Comparison of ENCODE assay signal across 13 mouse cellular contexts in the genomic region with DNA sequence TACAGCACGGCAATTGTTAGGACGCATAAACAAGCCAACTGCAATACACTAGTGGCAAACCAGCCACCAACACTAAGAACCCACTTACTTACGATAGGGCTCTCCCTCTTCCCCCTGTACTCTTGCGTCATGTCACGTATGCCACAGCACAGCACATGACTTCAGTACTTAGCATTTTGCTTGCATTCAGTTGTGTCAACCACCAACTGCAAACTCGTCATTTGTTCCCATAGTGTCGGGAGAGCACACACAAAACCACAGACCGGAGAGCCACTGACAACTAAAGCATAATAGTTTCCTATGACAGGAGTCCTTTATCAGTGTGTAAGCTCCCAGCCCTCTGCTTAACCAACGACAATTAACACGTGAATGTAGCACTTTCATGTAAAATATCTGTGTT. TPM values are rescaled to one million over a fixed set of nuclear protein-coding genes. Genes with fewer than 3 reads are reported as not detected.
A peak's percentile ranks its signal among the peaks of the same experiment; 100 is the strongest.
DNase-seq lines count a peak whose midpoint lies in the region; ATAC-seq and TF ChIP-seq lines count a peak whose summit lies in the region.
"Had no signal": no experiment of that assay in that cellular context is flagged by ENCODE, and none has a peak within 500 bp of the region (broad histone marks: within the 10 kb centered on the region; RNA-seq: fewer than 3 reads in every experiment).

No protein-coding gene starts in this region.

- H3K9ac ChIP-seq in ES-E14 (ENCODE audit: insufficient read depth, low read depth, low read length, poor library complexity, severe bottlenecking), result no peak overlapping the region
- no peak overlapping the region for H3K9ac ChIP-seq in intestine, postnatal 0 days (ENCODE audit: low read depth, low read length)
- no peak overlapping the region for H3K9ac ChIP-seq in forebrain, embryonic 11.5 days (ENCODE audit: low read length)
- H3K9ac ChIP-seq: heart, embryonic 15.5 days had no signal

- H3K4me2 ChIP-seq in intestine, postnatal 0 days (replicated peaks; ENCODE audit: low read depth), result no peak overlapping the region
- H3K4me2 ChIP-seq in forebrain, embryonic 11.5 days (ENCODE audit: low read depth, low read length, severe bottlenecking), result no peak overlapping the region
- H3K4me2 ChIP-seq: heart, embryonic 15.5 days had no signal

- H3K4me3 ChIP-seq in ES-E14 (ENCODE audit: insufficient read depth in 1 of 2, low read depth in 1 of 2, low read length in 2 of 2, poor library complexity in 1 of 2, severe bottlenecking in 1 of 2), result no peak overlapping the region
- no peak overlapping the region for H3K4me3 ChIP-seq in intestine, postnatal 0 days (ENCODE audit: low read depth, low read length)
- H3K4me3 ChIP-seq in forebrain, embryonic 11.5 days (ENCODE audit: low read depth, low read length), result no peak overlapping the region
- H3K4me3 ChIP-seq: heart, embryonic 15.5 days had no signal

- H3K27ac ChIP-seq in ES-E14 (ENCODE audit: insufficient read depth, low read depth, low read length, poor library complexity, severe bottlenecking), result peak overlapping the region; percentile 57; the same call in 1 of the 2 replicates
- no peak overlapping the region; the same call in 1 of the 2 replicates for H3K27ac ChIP-seq in intestine, postnatal 0 days (ENCODE audit: low read depth, low read length)
- H3K27ac ChIP-seq in forebrain, embryonic 11.5 days (ENCODE audit: low read depth, low read length), result no peak overlapping the region
- H3K27ac ChIP-seq: heart, embryonic 15.5 days had no signal

- ATAC-seq in CD4-positive, CD25-positive, alpha-beta regulatory T cell, adult 4 months, result peak; percentile 77
- peak; percentile 96 for ATAC-seq in megakaryocyte progenitor cell, adult 5-6 weeks (replicated peaks; ENCODE audit: poor library complexity)
- ATAC-seq in intestine, postnatal 0 days, result no peak
- ATAC-seq in forebrain, embryonic 11.5 days (replicated peaks; ENCODE audit: low FRiP score), result no peak
- ATAC-seq: hindbrain, embryonic 16.5 days had no signal

- in situ Hi-C loops in ES-E14 (cut with MboI; ENCODE audit: low sequenced_read_pairs in 2 of 2, unreplicated experiment in 2 of 2), result no loop called here

- DNase-seq in ES-E14 (ENCODE audit: low read depth, low spot score), result no peak
- peak; percentile 75 for DNase-seq in induced T-regulatory cell, adult 2 months (ENCODE audit: low read depth)
- no peak for DNase-seq in left cerebral cortex, postnatal 25 days (ENCODE audit: low spot score in 2 of 2)
- DNase-seq in forebrain, embryonic 11.5 days (ENCODE audit: low spot score), result no peak
- DNase-seq: adrenal gland, adult 2 months; layer of hippocampus, adult 9-11 months; lung, postnatal 14 days; right cerebral cortex, postnatal 4 days had no signal

- WGBS in intestine, postnatal 0 days, result 85% methylated on average over 10 of the region's 10 CpGs
- 94% methylated on average over 10 of the region's 10 CpGs for WGBS in forebrain, embryonic 11.5 days

- peaks cover 5 to 8% of the 10 kb centered on the region in 2 experiments; a peak in 3 of 4 replicates for H3K4me1 ChIP-seq in ES-E14 (ENCODE audit: control insufficient read depth in 2 of 2, insufficient read depth in 2 of 2, low read length in 2 of 2, poor library complexity in 1 of 2)
- H3K4me1 ChIP-seq in intestine, postnatal 0 days (replicated peaks; ENCODE audit: control insufficient read depth, insufficient read depth, low read length), result no peaks in the 10 kb centered on the region
- H3K4me1 ChIP-seq in forebrain, embryonic 11.5 days (replicated peaks; ENCODE audit: control insufficient read depth, insufficient read depth, low read length), result no peaks in the 10 kb centered on the region
- H3K4me1 ChIP-seq: heart, embryonic 15.5 days had no signal

- TF ChIP-seq CTCF in intestine, postnatal 0 days (IDR thresholded peaks at IDR 0.05; ENCODE audit: low read depth), result no peak

- intact Hi-C loops in left cerebral cortex, postnatal 25 days (cut with DNase I), result no loop called here

- H3K36me3 ChIP-seq in ES-E14 (ENCODE audit: control insufficient read depth, insufficient read depth, low read length, poor library complexity, severe bottlenecking), result no peaks in the 10 kb centered on the region
- peaks cover 16% of the 10 kb centered on the region; the same call in 1 of the 2 replicates for H3K36me3 ChIP-seq in intestine, postnatal 0 days (ENCODE audit: control insufficient read depth, insufficient read depth)
- H3K36me3 ChIP-seq in forebrain, embryonic 11.5 days (ENCODE audit: control insufficient read depth, insufficient read depth, low read length), result no peaks in the 10 kb centered on the region; the same call in 1 of the 2 replicates

- H3K9me3 ChIP-seq in ES-E14 (ENCODE audit: control insufficient read depth, insufficient read depth, low read depth, low read length), result no peaks in the 10 kb centered on the region
- no peaks in the 10 kb centered on the region for H3K9me3 ChIP-seq in intestine, postnatal 0 days (ENCODE audit: control insufficient read depth)
- H3K9me3 ChIP-seq in forebrain, embryonic 11.5 days (ENCODE audit: control insufficient read depth, low read length), result no peaks in the 10 kb centered on the region
- H3K9me3 ChIP-seq: heart, embryonic 15.5 days had no signal

- H3K27me3 ChIP-seq in intestine, postnatal 0 days (replicated peaks; ENCODE audit: control insufficient read depth, insufficient read depth, low read length), result no peaks in the 10 kb centered on the region
- H3K27me3 ChIP-seq in forebrain, embryonic 11.5 days (ENCODE audit: control insufficient read depth, insufficient read depth, low read length), result no peaks in the 10 kb centered on the region
- H3K27me3 ChIP-seq: heart, embryonic 15.5 days had no signal

TF ChIP-seq in ES-E14, 5 proteins besides CTCF, POLR2A, EP300 and RAD21:
- TF ChIP-seq ZC3H11A (IDR thresholded peaks at IDR 0.05; ENCODE audit: borderline replicate concordance, low read depth, low read length), result no peak
- TF ChIP-seq CHD2 (IDR thresholded peaks at IDR 0.05; ENCODE audit: low read depth, low read length), result no peak
- TF ChIP-seq HCFC1 (IDR thresholded peaks at IDR 0.05; ENCODE audit: borderline replicate concordance, insufficient read depth, low read length), result no peak
- no peak for TF ChIP-seq ZNF384 (IDR thresholded peaks at IDR 0.05; ENCODE audit: low read depth, low read length)
- no peak for TF ChIP-seq MAFK (IDR thresholded peaks at IDR 0.05; ENCODE audit: insufficient read depth, low read depth, low read length)

RNA-seq across cellular contexts. Expression of a gene that starts 33.8 kb away (rescaled TPM):
- polyA plus RNA-seq in CD4-positive, CD25-positive, alpha-beta regulatory T cell, adult 4 months (2017; shearing (Covaris generic)), result 1 to 10 TPM; 9.2 to 9.9 TPM
- total RNA-seq in ES-E14 (2012; rRNA removed), result 27.8 and 41.8 TPM in 2 replicates
- 25.5 and 31.1 TPM in 2 replicates for total RNA-seq in megakaryocyte progenitor cell, adult 5-6 weeks (2015)
- 30.1 and 44.3 TPM in 2 replicates for total RNA-seq in megakaryocyte progenitor cell, adult 5-6 weeks (2017)
- polyA plus RNA-seq in intestine, postnatal 0 days (2015; fragmentation: Nextera tagmentation; extraction: Ambion mirVana), result 7.0 and 7.9 TPM in 2 replicates
- total RNA-seq in left cerebral cortex, postnatal 25 days (2021), result 10 to 100 TPM; 16.2 to 23.6 TPM
- polyA plus RNA-seq in forebrain, embryonic 11.5 days (2014; fragmentation: Nextera tagmentation; extraction: Ambion mirVana), result 18.5 and 22.0 TPM in 2 replicates

RNA-seq across cellular contexts. Expression of a gene that starts 50.6 kb away (rescaled TPM):
- polyA plus RNA-seq in CD4-positive, CD25-positive, alpha-beta regulatory T cell, adult 4 months (2017; shearing (Covaris generic)), result 100 to 1,000 TPM in 1 of 2 experiments, 10 to 100 TPM in 1; 92.6 to 140 TPM
- total RNA-seq in ES-E14 (2012; rRNA removed), result 72.7 and 94.5 TPM in 2 replicates
- 158 and 166 TPM in 2 replicates for total RNA-seq in megakaryocyte progenitor cell, adult 5-6 weeks (2015)
- 125 and 137 TPM in 2 replicates for total RNA-seq in megakaryocyte progenitor cell, adult 5-6 weeks (2017)
- polyA plus RNA-seq in intestine, postnatal 0 days (2015; fragmentation: Nextera tagmentation; extraction: Ambion mirVana), result 230 and 242 TPM in 2 replicates
- total RNA-seq in left cerebral cortex, postnatal 25 days (2021), result 100 to 1,000 TPM; 108 to 112 TPM
- polyA plus RNA-seq in forebrain, embryonic 11.5 days (2014; fragmentation: Nextera tagmentation; extraction: Ambion mirVana), result 109 and 117 TPM in 2 replicates

RNA-seq across cellular contexts. Expression of a gene that starts 51.5 kb away (rescaled TPM):
- 100 to 1,000 TPM; 114 to 118 TPM for polyA plus RNA-seq in CD4-positive, CD25-positive, alpha-beta regulatory T cell, adult 4 months (2017; shearing (Covaris generic))
- total RNA-seq in ES-E14 (2012; rRNA removed), result 71.6 and 101 TPM in 2 replicates
- total RNA-seq in megakaryocyte progenitor cell, adult 5-6 weeks (2015), result 87.1 and 98.6 TPM in 2 replicates
- 137 and 159 TPM in 2 replicates for total RNA-seq in megakaryocyte progenitor cell, adult 5-6 weeks (2017)
- 76.9 and 77.6 TPM in 2 replicates for polyA plus RNA-seq in intestine, postnatal 0 days (2015; fragmentation: Nextera tagmentation; extraction: Ambion mirVana)
- 10 to 100 TPM; 79.6 to 83.2 TPM for total RNA-seq in left cerebral cortex, postnatal 25 days (2021)
- polyA plus RNA-seq in forebrain, embryonic 11.5 days (2014; fragmentation: Nextera tagmentation; extraction: Ambion mirVana), result 227 and 231 TPM in 2 replicates

Comparison
In these comparisons a context has a peak if more than half of its experiments do, and no peak if none do; other contexts are left out.
1. ATAC-seq: peak in CD4-positive, CD25-positive, alpha-beta regulatory T cell, adult 4 months (single experiment) and megakaryocyte progenitor cell, adult 5-6 weeks (single experiment); none in intestine, postnatal 0 days (single experiment) and forebrain, embryonic 11.5 days (single experiment).